Mouse (Mus musculus) olfactory bulb, adult 2 months (tissue): ENCODE results near the gene Fndc3b.

Experiments used
- CTCF ChIP-seq: fragments of 200-500 bp; IDR thresholded peaks from 2 replicates; pipeline ENCODE4 v1.5.1; 2012; ENCODE audit warnings: low read depth, mild to moderate bottlenecking, low read length, moderate library complexity; ENCODE audit not compliant: insufficient read depth
- POLR2A ChIP-seq: fragments of 200-500 bp; IDR thresholded peaks from 2 replicates; pipeline ENCODE4 v1.6.1; 2012; ENCODE audit warnings: mild to moderate bottlenecking, low read depth, low read length, moderate library complexity; ENCODE audit not compliant: insufficient read depth

DNA sequence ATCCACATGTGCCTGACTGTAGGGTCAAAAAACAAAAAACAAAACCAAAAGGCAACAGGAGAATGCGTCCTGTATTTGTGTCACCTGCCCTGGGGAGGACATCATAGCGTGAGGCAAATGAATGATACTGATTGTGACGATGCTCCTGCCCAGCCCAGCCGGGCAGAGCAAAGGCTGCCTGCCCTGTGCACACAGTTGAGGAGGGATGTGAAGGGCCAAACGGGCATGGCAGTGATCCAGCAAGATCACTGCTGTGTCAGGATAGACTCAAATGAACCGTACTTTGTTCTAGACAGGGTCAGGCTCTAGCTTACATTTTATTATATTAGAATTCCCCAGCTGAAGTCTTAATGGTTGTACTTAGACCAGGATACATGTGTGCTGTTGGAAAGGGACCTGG, 219.3 kb downstream of the Fndc3b start:
- TF ChIP-seq POLR2A (no peak), CTCF (no peak)
